Mouse (Mus musculus) brain, adult 2 months (tissue): ENCODE results near the gene 9230110F15Rik.
"Not testable (repeated sequence)": the region's sequence is repeated elsewhere in the genome, so short reads cannot be mapped to it uniquely, and the experiment has no call there.

Experiments used
- DNase-seq: peaks from one replicate; pipeline ENCODE4 v3.0.0; 2011; ENCODE audit warnings: low read depth, low spot score

Gene 9230110F15Rik

GRCm38 (mm10) chr9:35844050-35844449 lies at the start of gene 9230110F15Rik:
Gene 9230110F15Rik, minus strand, starts transcription at chr9:35844150.
- DNase-seq = no peak

- DNase-seq = peak; percentile 68
These were observed 49.2 kb upstream of the 9230110F15Rik start for GRCm38 (mm10) chr9:35893112-35893511.

DNA sequence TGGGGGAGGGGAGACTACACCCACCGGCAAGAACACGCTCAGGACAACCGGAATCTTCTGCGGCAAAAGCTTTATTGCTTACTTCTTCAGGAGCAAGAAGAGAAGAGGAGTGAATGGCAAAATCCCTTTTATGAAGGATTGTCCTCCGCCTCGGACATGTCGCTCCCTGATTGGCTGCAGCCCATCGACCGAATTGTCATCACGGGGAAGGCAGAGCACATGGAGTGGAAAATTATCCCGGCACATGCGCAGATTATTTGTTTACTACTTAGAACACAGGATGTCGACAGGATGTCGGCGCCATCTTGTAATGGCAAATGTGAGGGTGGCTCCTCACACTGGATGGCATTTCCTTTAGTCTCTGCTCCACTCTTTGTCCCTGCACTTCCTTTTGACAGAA lies 26.1 kb downstream of the 9230110F15Rik start:
- DNase-seq = not testable (repeated sequence)

DNA sequence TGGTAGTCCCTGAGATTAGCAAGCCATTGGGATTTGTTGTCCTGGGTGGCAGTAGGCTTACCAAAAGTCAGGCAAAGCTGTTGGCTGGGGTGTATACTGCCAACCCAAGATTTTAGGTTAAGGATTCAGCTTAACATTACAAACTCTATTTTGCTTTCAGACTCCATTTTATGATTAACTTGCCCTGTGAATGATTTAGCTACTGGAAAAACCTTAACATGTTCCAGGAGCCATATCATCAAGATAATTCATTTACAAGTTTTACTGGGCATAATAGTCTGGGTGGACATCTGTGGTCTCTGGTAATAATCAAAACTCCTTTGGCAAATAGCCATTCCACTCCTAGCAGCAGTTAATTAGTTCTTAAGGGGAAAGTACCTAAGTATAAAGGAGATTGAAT lies 45.8 kb downstream of the 9230110F15Rik start:
- DNase-seq = no peak

- DNase-seq = no peak
These were observed 53.9 kb downstream of the 9230110F15Rik start, which contains the start of the genes Gm27235 and D730048I06Rik for GRCm38 (mm10) chr9:35790001-35790400. Gene Gm27235, minus strand, starts transcription at chr9:35790101. Gene D730048I06Rik, minus strand, starts transcription at chr9:35790112.
